Mouse (Mus musculus): ENCODE data around the gene Tnfsf15.

Tnfsf15 gene

GRCm38 (mm10) chr4:63744693-63745171 is at the start of gene Tnfsf15:
Gene Tnfsf15 (minus strand): TSS chr4:63745113.
- DNase-seq (ENCODE audit: low spot score) = peak; percentile 17

DNA sequence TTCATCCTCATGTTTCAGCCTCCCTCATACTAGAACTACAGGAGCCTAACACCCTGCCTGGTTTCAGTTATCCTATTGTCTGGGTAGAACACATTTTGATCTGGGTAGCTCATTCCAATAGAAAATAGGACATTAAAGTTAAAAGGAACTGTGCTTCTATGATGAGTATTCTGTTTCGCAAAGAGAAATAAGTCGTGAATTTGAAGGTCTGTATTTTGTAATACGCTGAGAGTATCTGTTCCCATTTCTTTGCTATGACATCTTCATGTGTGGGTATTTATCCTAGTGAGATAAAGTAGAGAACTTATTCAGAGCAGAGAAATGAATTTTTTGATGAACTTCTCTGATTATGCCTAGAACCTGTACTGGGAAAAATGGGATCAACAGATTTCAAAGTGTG is 47.4 kb upstream of the Tnfsf15 start:
- DNase-seq (ENCODE audit: low spot score) = no peak

- no peak for DNase-seq (ENCODE audit: low spot score)
These were observed 40.6 kb upstream of the Tnfsf15 start for GRCm38 (mm10) chr4:63785466-63785865.

GRCm38 (mm10) chr4:63783826-63784225 is 38.9 kb upstream of the Tnfsf15 start:
- no peak for DNase-seq (ENCODE audit: low spot score)

DNA sequence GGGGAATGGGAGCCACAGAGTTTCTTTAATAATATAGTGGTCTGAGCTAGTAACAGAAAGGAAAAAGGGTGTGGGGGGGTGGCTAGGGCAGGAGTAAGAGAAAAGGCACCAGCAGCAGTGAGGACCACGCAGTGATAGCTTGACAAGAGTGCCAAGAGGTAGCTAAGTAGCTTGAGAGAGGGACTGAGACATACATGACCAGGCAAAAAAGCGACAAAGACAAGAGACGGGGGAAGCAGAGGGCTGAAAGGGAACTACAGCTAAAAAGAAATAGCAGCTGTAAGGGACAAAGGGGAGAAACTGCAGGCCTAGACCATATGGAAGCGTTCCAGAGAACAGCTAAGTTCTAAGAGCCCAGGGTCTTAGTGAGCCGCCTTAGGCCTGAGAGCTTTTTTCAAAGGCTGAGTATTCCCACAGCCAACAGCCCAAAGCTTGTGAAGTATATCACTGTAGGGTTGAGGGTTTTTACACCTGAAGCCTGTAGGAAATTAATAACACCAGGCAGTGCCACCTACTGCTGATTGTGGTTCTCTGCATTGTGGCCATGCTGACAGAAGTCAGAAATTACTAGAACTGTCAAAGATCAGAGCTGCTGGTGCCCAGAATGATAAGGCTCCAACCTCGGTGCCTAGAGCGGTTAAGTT is 38.2 kb upstream of the Tnfsf15 start:
- no peak for DNase-seq (ENCODE audit: low spot score)

- no peak for DNase-seq (ENCODE audit: low spot score)
These were observed 32.3 kb upstream of the Tnfsf15 start for GRCm38 (mm10) chr4:63777223-63777622.

DNA sequence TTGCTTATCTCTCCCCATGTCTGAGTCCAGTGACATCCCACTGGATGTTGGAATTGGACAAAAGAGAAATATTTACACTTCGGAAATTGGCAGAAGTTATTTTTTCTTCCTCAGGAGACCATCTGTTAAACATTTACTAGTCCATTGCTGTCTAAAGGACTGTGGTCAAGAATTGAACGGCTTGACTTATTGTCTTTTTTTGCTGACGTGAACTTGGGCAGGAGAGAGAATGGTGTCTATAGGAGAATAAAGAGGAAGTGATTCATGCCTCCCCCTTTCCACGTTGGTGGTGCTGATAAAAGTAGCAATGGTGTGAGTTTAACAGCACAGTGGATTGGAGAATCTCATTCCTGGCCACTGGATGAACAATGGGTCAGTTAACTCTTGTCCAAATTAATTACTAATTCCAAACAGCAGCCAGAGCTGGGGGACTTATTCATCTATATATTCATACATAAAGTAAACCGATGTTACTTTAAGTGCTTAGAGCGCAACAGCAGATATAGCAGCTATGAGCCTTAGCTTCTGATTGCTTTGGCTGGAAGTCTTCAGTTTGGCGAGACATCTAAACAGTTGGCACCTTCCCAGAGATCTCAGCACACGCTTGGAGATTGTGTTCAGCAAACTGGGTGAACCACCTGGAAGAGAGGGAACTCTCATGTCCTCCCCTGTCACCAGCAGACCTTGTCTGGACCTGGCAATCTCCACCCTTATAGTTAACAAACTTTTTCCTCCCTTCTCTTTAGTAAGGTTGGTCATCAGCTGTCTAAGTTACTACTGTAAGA is 28.6 kb upstream of the Tnfsf15 start:
- no peak for DNase-seq (ENCODE audit: low spot score)

DNA sequence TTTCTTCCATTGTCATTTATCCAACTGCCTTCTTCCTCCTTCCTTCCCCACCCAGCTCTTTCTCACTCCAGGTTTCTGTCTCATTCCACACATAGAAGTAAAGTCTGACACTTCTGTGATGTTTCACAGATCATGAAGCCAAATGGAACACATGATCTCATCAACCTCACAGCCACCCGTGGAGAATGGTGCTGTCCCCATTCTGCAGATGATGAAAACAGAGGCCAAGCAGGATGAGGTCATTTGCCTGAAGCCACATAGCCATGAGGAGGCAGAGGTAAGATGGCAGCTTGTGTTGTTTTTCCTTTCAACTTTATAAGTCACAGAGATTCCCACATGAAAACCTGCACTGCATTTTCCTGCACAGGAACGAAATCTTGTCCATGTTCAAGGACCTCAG is 27.6 kb upstream of the Tnfsf15 start:
- DNase-seq (ENCODE audit: low spot score) = no peak

GRCm38 (mm10) chr4:63771291-63771690 is 26.4 kb upstream of the Tnfsf15 start:
- DNase-seq (ENCODE audit: low spot score) = no peak

DNA sequence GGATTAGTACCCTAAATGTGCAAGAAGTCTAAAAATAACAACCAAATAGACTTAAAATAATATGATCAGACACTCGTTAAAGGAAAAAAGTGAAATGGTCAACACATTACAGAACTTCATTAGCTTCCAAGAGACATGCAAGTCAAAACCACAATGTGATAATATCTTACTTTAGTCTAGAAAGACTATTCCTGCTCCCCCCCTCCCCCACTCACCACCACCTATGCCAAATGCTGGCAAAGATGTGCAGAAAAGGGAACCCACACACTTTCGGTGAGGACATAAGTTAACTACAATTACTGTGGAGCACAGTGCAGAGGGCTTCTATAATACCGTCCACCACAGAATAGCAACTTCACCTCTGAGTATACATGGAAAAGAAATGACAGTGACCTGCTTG is 24.2 kb upstream of the Tnfsf15 start:
- DNase-seq (ENCODE audit: low spot score) = no peak

DNA sequence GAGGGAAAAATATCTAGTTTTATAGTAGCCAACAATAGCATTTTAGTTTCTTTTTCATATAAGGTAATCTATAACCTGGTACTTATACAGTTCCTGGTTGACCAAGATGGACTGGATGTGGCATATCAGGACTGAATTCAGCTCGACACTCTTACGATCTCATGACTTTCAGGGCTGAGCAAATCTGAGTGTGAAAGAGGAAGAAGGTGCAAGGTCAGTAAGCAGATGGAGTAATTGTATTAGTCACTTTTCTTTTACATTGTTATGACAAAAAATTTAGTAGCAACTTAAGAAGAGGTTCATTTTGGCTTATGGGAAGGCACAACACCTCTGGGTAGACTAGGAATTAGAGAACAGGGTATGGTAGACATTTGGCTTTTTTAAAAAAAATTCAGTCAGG is 20.1 kb upstream of the Tnfsf15 start:
- no peak for DNase-seq (ENCODE audit: low spot score)

GRCm38 (mm10) chr4:63759931-63760330 is 15.0 kb upstream of the Tnfsf15 start:
- DNase-seq (ENCODE audit: low spot score) = no peak

DNA sequence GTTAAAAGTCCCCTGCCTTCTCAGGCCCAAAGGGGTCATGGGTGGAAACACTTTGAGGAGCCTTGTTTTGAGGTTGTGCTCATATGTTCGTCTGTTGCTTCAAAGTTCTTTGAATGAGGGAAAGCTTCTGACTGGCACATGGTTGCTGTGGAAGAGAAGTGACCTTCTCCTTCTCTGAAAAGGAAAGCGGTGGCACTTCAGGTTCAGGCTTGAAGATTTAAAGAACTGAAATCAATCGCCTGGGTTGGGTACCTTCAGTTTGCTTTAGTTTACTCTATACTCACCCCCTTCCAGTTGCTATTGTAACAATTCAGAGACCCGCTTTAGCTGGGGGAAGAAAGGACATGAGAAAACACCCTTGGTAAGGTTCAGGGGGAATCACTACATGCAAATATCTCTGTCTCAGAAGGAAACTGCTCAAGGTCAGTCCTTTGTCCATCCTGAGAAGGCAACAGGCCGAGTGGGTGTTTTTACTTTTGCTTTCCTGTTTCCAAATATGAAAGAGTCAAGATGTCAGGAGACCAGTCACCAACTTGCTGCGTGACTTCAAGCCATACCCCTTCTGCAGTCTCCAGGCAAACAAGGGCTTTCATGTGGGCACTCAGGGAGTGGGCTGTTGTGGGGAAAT is 12.7 kb upstream of the Tnfsf15 start:
- no peak for DNase-seq (ENCODE audit: low spot score)

DNA sequence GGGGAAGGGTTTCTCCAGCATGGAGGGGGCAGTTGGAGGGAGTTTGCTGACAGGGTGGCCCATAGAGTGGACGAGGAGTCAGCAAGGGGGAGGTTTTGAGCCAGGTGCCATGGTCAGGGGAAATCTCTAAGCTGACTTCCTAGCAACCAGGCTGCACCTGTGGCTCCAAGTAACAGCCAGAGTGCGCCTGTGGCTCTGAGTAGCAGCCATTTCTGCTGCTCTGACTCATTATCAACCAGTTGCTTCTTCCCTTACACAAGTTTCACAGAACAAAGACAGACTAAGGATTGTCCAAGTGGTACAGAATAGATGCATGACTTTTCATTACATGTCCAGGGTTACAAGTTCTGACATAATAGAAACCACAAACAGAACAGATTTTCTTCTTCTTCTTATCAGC is 11.2 kb upstream of the Tnfsf15 start:
- DNase-seq (ENCODE audit: low spot score) = no peak

DNA sequence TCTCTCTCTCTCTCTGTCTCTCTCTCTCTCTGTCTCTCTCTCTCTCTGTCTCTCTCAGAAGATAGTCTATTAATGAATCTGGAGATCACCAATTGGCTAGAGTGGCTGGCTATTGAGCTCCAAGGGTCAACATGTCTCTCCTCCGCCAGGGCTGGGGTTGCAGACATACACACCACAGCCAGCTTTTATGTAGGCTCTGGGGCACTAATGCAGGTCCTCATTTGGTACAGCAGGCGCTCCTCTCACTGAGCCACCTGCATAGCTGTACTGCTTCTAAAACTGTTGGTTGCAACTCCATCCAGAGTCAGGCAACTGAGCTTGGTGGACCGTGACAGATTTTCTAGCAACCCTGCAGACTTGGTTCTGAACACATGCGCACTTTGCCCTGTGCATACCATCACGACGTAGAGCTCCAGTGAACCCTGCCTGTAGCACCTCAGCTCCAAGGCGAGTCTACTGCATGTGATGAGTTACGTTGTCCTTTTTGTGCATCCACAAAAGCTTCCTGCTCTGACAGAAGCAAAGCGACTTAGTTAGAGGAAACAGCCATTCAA is 9.6 kb upstream of the Tnfsf15 start:
- no peak for DNase-seq (ENCODE audit: low spot score)

DNA sequence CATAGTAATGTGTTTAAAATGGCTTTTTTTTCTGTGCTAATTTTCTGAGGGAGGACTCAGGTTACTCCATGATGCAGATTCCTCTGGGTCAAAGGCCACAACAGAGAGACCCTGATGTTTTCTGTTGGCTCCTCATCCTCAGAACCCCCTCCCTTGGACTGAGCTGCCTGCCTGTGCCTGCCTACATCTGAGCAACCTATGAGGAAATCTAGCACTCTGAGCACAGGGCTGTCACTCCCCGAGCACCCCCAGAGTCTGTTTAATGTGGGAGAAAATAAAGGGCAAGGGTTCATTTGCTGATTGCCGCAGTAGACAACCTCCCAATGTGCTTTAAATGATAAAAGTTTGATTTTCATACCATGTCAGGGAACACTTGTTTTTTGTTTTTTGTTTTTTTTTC is 8.9 kb upstream of the Tnfsf15 start:
- DNase-seq (ENCODE audit: low spot score) = no peak

GRCm38 (mm10) chr4:63752687-63753523 is 8.0 kb upstream of the Tnfsf15 start:
- no peak for DNase-seq (ENCODE audit: low spot score)

DNA sequence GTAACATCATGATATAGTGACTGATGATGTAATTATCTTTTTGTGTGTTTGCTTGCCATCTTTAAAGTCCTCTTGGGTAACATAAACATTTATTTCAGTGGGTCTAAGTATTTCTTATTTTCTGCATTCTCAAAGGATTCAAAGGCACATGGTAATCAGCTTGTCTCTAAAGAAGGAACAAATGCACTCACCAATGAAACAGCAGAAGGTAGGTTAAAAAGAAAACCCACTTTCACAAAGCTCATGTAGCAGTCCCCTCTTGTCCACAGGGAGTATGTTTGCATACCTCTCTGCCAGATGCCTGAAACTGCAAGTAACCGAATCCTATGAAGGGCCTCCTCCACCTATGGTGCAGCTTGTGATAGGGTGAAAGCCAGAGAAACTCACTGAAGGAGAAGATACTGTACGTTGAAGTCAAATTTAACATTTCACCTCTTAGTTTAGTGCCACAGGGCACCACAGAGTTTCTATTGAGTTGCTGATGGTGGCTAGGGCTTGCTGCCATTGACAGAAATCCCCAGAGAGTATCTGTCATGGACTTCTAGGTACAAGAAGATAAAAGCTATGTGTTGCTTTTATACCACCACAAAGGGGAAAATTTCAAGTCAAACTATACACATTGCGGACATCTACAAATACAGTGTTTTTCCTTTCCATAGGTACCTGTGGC is 3.3 kb upstream of the Tnfsf15 start:
- DNase-seq (ENCODE audit: low spot score) = no peak

DNA sequence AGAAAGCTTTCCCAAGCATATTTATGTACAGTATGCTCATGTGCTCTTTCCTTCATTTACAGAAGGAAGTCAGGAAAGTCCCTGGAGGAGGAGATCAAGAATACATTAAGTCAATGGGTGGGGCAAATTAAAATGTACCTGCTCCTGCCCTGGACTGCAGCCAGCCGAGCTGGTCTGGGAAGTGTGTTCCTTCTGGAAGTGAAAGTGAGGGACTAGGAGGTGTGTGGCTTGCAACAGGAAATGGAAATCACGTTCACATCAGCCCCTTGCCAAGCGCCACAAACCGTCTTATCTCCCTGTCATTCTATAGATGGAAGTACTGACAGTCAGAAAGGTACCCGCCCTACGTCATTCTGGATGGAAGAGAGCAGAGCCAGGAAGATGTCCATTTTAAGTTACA is 358 bp upstream of the Tnfsf15 start:
- DNase-seq (ENCODE audit: low spot score) = no peak

DNA sequence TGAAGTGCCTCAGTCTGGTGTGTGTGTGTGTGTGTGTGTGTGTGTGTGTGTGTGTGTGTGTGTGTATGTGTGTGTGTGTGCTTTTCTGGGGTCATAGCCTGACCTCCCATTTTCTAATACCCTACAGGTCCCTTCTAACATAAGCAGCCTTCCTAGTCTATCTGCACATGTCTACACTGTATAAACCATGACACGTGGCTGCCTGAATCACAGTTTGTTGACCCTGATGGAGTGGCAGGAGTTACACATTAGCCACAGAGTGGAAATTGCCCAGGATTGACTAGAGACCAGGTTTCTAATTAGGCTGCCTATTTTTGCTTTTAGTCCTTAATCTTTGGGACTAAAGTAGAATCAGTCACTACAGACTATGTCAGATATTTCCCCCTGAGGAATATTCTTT is 1.3 kb downstream of the Tnfsf15 start:
- no peak for DNase-seq (ENCODE audit: low spot score)

DNA sequence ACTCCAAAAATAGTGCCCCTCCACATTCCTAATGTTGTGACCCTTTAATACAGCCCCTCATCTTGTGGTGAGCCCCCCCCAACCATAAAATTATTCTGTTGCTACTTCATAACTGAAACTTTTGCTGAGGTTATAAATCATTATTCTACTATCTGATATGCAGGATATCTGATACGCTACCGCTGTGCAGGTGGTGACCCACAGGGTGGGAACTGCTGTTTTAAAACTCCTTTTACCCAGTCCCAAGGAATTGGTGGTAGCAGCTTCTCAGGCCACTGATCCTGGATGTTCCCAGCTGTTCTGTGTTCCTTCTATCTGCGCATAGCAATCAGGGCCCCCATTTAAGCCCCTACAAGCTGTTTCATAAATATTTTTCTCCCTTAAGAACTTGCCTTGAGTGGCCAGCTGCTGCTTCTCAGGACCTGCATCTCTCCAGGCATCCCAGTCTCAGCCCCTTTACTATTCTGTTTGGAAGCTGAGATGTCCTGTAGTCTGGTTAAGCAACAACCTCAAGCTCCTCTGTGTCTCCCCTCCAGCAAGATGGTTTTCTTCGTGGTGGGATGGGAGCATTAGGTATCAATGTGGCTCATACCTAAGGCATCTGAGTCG is 2.0 kb downstream of the Tnfsf15 start:
- no peak for DNase-seq (ENCODE audit: low spot score)
